Mouse (Mus musculus): Measurements from ENCODE around the gene Upk1b. TPM values are rescaled to one million over a fixed set of nuclear protein-coding genes. Genes with fewer than 3 reads are reported as not detected.

Gene Upk1b
- total and polyA plus RNA-seq, 2 experiments: 0.18 to 0.37 TPM

DNA sequence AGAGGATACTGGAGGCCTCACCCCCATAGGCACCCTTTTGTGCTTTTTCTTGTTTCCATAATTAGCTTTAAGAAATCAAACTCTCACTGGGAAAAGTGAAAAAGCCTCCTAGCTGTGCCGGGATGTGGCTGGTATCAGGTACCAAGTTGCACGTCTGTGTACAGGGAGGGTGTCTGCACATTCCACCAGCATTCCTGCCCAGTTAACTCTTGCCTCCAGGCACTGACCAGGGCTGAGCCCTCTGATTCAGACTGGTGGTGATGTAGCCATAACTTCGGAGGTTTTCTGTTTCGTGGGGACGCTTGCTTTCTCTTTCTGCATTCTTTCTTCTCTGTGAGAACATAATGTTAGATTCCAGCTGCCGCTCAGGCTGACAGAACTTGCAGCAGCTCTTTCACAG, 7.0 kb downstream of the Upk1b start:
- WGBS: 58% methylated on average over 6 of the region's 6 CpGs
- DNase-seq (ENCODE audit: extremely low read depth, low read depth, low spot score): no peak
- H3K79me2 ChIP-seq (ENCODE audit: control insufficient read depth, insufficient read depth, low read length): no peaks in the 10 kb centered on the region
- no peak overlapping the region for H3K4me3 ChIP-seq (ENCODE audit: insufficient read depth, low read depth, low read length)
- no peaks in the 10 kb centered on the region; the same call in 1 of the 2 replicates for H3K27me3 ChIP-seq (ENCODE audit: control insufficient read depth, insufficient read depth, low read length)
- no peaks in the 10 kb centered on the region for H3K36me3 ChIP-seq (ENCODE audit: control insufficient read depth, insufficient read depth, low read length)
- H3K27ac ChIP-seq (replicated peaks; ENCODE audit: insufficient read depth, low read depth, low read length): no peak overlapping the region
- no peak overlapping the region for H3K9ac ChIP-seq (ENCODE audit: low read depth, low read length)
- H3K4me1 ChIP-seq (ENCODE audit: control insufficient read depth, insufficient read depth, low read length): no peaks in the 10 kb centered on the region
- TF ChIP-seq CTCF (IDR thresholded peaks at IDR 0.05; ENCODE audit: low read depth, low read length) (no peak), POLR2A (IDR thresholded peaks at IDR 0.05; ENCODE audit: extremely low read depth, insufficient read depth, low read length) (no peak)

DNA sequence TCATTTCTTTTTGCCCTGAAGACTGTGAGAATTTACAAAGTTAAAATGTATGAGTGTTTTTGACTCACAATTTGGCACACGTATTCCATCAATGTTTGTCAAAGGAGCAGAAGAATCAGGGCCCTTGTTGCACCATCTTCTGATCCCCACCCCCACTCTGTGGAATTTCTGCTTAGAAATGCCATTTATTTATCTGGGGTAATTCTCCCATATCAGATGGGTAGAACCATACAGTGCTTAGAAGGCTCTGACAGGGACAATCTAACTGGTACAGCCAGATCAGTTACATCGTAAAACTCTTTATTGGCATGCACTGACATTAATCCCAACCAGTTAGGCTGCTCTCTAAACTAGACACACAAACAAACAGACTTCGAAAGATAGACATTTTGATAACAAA, 10.2 kb downstream of the Upk1b start:
- H3K4me3 ChIP-seq (ENCODE audit: insufficient read depth, low read depth, low read length): no peak overlapping the region
- H3K27me3 ChIP-seq (ENCODE audit: control insufficient read depth, insufficient read depth, low read length): no peaks in the 10 kb centered on the region
- no peak for DNase-seq (ENCODE audit: extremely low read depth, low read depth, low spot score)
- H3K4me1 ChIP-seq (ENCODE audit: control insufficient read depth, insufficient read depth, low read length): no peaks in the 10 kb centered on the region
- H3K27ac ChIP-seq (replicated peaks; ENCODE audit: insufficient read depth, low read depth, low read length): no peak overlapping the region
- WGBS: 77% methylated on average over 3 of the region's 3 CpGs
- H3K36me3 ChIP-seq (ENCODE audit: control insufficient read depth, insufficient read depth, low read length): no peaks in the 10 kb centered on the region
- TF ChIP-seq POLR2A (IDR thresholded peaks at IDR 0.05; ENCODE audit: extremely low read depth, insufficient read depth, low read length): no peak
- no peak for TF ChIP-seq CTCF (IDR thresholded peaks at IDR 0.05; ENCODE audit: low read depth, low read length)
- no peaks in the 10 kb centered on the region for H3K79me2 ChIP-seq (ENCODE audit: control insufficient read depth, insufficient read depth, low read length)
- H3K9ac ChIP-seq (ENCODE audit: low read depth, low read length): no peak overlapping the region

DNA sequence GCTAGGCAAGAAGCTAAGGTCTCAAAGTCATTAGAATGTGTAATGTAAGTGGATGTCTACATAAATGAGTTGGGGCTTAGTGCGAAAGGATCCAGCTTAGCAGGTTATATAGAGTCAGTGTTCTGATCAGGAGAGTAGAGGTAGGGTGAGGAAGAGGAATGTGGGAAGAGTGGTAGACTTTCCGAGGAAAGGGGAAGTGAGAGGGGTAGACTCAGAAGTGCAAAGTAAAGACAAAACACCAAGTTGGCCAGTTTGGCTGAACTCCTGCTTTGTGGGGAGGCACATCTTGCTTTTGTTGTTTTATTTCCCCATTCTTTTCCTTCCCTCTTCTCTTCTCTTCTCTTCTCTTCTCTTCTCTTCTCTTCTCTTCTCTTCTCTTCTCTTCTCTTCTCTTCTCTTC, 11.1 kb downstream of the Upk1b start:
- WGBS: 79% methylated on average over 2 of the region's 2 CpGs
- Histone ChIP-seq H3K27me3 (ENCODE audit: control insufficient read depth, insufficient read depth, low read length) (no peaks in the 10 kb centered on the region), H3K27ac (replicated peaks; ENCODE audit: insufficient read depth, low read depth, low read length) (no peak overlapping the region), H3K4me1 (ENCODE audit: control insufficient read depth, insufficient read depth, low read length) (no peaks in the 10 kb centered on the region), H3K4me3 (ENCODE audit: insufficient read depth, low read depth, low read length) (no peak overlapping the region), H3K9ac (ENCODE audit: low read depth, low read length) (no peak overlapping the region), H3K79me2 (ENCODE audit: control insufficient read depth, insufficient read depth, low read length) (no peaks in the 10 kb centered on the region), H3K36me3 (ENCODE audit: control insufficient read depth, insufficient read depth, low read length) (no peaks in the 10 kb centered on the region)
- TF ChIP-seq CTCF (IDR thresholded peaks at IDR 0.05; ENCODE audit: low read depth, low read length) (no peak), POLR2A (IDR thresholded peaks at IDR 0.05; ENCODE audit: extremely low read depth, insufficient read depth, low read length) (no peak)
- no peak for DNase-seq (ENCODE audit: extremely low read depth, low read depth, low spot score)

DNA sequence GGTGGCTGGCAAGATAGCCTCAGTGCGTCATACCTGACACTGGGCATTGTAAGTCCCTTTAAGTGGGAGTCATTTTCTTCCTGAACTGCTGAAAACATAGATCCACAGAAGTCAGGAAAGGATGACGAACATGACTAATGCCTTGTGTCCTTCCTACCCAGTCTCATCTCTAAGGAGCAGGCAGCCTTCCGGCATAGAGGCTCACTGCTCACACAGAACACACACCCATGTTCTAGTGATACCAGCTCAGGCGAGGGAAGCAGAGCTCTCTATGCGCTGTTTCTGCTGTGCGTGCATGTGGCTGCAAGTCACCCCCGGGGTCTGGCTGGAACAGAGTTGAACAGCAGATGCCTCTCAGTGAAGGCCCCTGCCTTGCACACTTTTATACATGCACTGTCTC, 14.8 kb downstream of the Upk1b start:
- Histone ChIP-seq H3K36me3 (ENCODE audit: control insufficient read depth, insufficient read depth, low read length) (no peaks in the 10 kb centered on the region), H3K4me1 (ENCODE audit: control insufficient read depth, insufficient read depth, low read length) (no peaks in the 10 kb centered on the region), H3K9ac (ENCODE audit: low read depth, low read length) (no peak overlapping the region), H3K79me2 (ENCODE audit: control insufficient read depth, insufficient read depth, low read length) (no peaks in the 10 kb centered on the region), H3K27me3 (ENCODE audit: control insufficient read depth, insufficient read depth, low read length) (peaks cover 2% of the 10 kb centered on the region; the same call in 1 of the 2 replicates), H3K4me3 (ENCODE audit: insufficient read depth, low read depth, low read length) (no peak overlapping the region), H3K27ac (replicated peaks; ENCODE audit: insufficient read depth, low read depth, low read length) (no peak overlapping the region)
- no peak for DNase-seq (ENCODE audit: extremely low read depth, low read depth, low spot score)
- TF ChIP-seq POLR2A (IDR thresholded peaks at IDR 0.05; ENCODE audit: extremely low read depth, insufficient read depth, low read length) (no peak), CTCF (IDR thresholded peaks at IDR 0.05; ENCODE audit: low read depth, low read length) (no peak)
- WGBS: 54% methylated on average over 7 of the region's 7 CpGs

- TF ChIP-seq POLR2A (IDR thresholded peaks at IDR 0.05; ENCODE audit: extremely low read depth, insufficient read depth, low read length): no peak
- TF ChIP-seq CTCF (IDR thresholded peaks at IDR 0.05; ENCODE audit: low read depth, low read length): no peak
- Histone ChIP-seq H3K27me3 (ENCODE audit: control insufficient read depth, insufficient read depth, low read length) (peaks cover 2% of the 10 kb centered on the region; the same call in 1 of the 2 replicates), H3K36me3 (ENCODE audit: control insufficient read depth, insufficient read depth, low read length) (no peaks in the 10 kb centered on the region), H3K4me1 (ENCODE audit: control insufficient read depth, insufficient read depth, low read length) (no peaks in the 10 kb centered on the region), H3K79me2 (ENCODE audit: control insufficient read depth, insufficient read depth, low read length) (no peaks in the 10 kb centered on the region), H3K9ac (ENCODE audit: low read depth, low read length) (no peak overlapping the region), H3K4me3 (ENCODE audit: insufficient read depth, low read depth, low read length) (no peak overlapping the region), H3K27ac (replicated peaks; ENCODE audit: insufficient read depth, low read depth, low read length) (no peak overlapping the region)
- no peak for DNase-seq (ENCODE audit: extremely low read depth, low read depth, low spot score)
- 47% methylated on average over 2 of the region's 2 CpGs for WGBS
These were observed 17.5 kb downstream of the Upk1b start for GRCm38 (mm10) chr16:38782524-38783067.

DNA sequence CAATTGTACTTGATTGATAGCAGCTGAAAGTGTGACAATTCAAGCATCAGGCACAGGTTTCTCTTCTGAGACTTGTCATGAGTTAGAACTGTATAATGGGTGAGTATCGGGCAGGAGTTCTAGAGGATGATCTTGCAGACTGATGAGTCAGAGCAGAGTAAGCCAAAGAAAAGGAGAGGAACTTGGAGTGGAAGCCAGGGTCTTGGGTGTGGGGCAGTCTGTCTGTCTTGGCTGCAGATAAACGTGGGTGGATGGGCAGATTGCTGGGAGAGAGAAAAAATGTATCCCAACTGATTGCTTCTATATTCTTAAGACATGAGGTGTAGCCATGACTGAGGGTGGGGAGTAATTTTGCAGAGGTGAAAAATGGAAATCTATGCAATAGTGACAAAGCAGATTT, 18.2 kb downstream of the Upk1b start:
- H3K79me2 ChIP-seq (ENCODE audit: control insufficient read depth, insufficient read depth, low read length): no peaks in the 10 kb centered on the region

More for the DNA sequence above, 18.2 kb downstream of the Upk1b start:
- no peak overlapping the region for H3K9ac ChIP-seq (ENCODE audit: low read depth, low read length)
- H3K36me3 ChIP-seq (ENCODE audit: control insufficient read depth, insufficient read depth, low read length): no peaks in the 10 kb centered on the region
- no peak overlapping the region for H3K4me3 ChIP-seq (ENCODE audit: insufficient read depth, low read depth, low read length)
- no peaks in the 10 kb centered on the region for H3K4me1 ChIP-seq (ENCODE audit: control insufficient read depth, insufficient read depth, low read length)
- 44% methylated on average over 2 of the region's 2 CpGs for WGBS
- no peak for TF ChIP-seq CTCF (IDR thresholded peaks at IDR 0.05; ENCODE audit: low read depth, low read length)
- no peak for TF ChIP-seq POLR2A (IDR thresholded peaks at IDR 0.05; ENCODE audit: extremely low read depth, insufficient read depth, low read length)
- DNase-seq (ENCODE audit: extremely low read depth, low read depth, low spot score): no peak
- H3K27me3 ChIP-seq (ENCODE audit: control insufficient read depth, insufficient read depth, low read length): peaks cover 2% of the 10 kb centered on the region; the same call in 1 of the 2 replicates
- H3K27ac ChIP-seq (replicated peaks; ENCODE audit: insufficient read depth, low read depth, low read length): no peak overlapping the region

All from liver, adult 2 months (tissue).